Mouse (Mus musculus): Measurements from ENCODE around the gene Cend1. TPM values are rescaled to one million over a fixed set of nuclear protein-coding genes. Genes with fewer than 3 reads are reported as not detected.
A peak's percentile ranks its signal among the peaks of the same experiment; 100 is the strongest.

Cend1 gene
- polyA plus RNA-seq, 1 experiment: 3.4 TPM

DNA sequence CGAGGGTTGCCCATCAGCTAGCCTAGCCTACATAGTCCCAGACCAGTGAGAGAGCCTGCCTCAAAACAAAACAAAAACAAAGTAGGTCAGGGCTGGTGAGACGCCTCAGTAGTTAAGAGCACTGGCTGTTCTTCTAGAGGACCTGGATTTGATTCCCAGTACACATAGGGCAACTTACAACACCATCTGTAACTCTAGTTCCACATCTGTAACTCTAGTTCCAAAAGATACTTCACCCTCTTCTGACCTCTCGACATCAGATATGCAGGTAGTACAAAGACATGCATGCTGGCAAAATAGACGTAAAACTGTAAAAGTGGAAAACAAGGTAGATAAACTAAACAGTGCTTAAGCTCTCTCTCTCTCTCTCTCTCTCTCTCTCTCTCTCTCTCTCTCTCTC, 5.5 kb downstream of the Cend1 start:
- Histone ChIP-seq H3K27ac (ENCODE audit: control insufficient read depth, insufficient read depth, low read depth, low read length, poor library complexity) (no peak overlapping the region), H3K4me1 (ENCODE audit: control insufficient read depth, insufficient read depth, low read length) (no peaks in the 10 kb centered on the region), H3K4me3 (replicated peaks; ENCODE audit: control insufficient read depth, low read depth, low read length) (no peak overlapping the region)
- 67% methylated on average over 4 of the region's 4 CpGs for WGBS
- TF ChIP-seq POLR2A (IDR thresholded peaks at IDR 0.05; ENCODE audit: borderline replicate concordance, control insufficient read depth, low read depth, low read length) (no peak), CTCF (IDR thresholded peaks at IDR 0.05; ENCODE audit: control insufficient read depth, insufficient read depth, low read length) (no peak)

DNA sequence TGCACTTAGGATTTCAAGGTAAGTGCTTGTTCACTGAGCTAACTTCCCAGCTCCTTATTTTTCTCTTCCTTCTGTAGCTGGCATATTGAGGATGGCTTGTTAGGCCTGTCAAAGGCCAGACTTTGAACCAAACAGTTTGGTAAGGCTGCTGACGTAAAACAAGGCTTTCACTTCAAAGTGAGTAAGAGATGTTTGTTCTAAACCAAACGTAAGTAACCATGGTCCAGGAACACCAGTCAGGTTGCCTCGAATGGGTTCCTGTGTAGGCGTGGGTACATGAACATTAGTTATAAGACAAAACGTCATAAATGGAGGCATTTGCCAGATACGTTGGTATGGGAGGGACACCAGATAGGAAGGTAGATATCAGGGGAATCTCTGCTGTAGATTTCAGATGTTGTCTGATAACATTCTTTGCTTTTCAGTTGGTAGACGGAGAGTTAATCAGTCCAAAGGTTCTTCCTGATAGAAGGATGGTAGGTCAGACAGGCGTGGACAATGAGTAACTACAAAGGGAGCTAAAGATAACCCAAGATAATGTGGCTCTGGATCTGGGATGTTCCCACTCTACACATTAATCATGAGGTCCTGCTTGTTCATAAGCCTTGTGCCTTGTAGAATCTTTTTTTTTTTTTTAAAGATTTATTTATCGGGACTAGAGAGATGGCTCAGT, 9.1 kb downstream of the Cend1 start:
- no peak overlapping the region for H3K4me3 ChIP-seq (replicated peaks; ENCODE audit: control insufficient read depth, low read depth, low read length)
- WGBS: 77% methylated on average over 9 of the region's 9 CpGs
- no peak overlapping the region for H3K27ac ChIP-seq (ENCODE audit: control insufficient read depth, insufficient read depth, low read depth, low read length, poor library complexity)
- H3K4me1 ChIP-seq (ENCODE audit: control insufficient read depth, insufficient read depth, low read length): no peaks in the 10 kb centered on the region
- TF ChIP-seq CTCF (IDR thresholded peaks at IDR 0.05; ENCODE audit: control insufficient read depth, insufficient read depth, low read length): no peak
- TF ChIP-seq POLR2A (IDR thresholded peaks at IDR 0.05; ENCODE audit: borderline replicate concordance, control insufficient read depth, low read depth, low read length): no peak

DNA sequence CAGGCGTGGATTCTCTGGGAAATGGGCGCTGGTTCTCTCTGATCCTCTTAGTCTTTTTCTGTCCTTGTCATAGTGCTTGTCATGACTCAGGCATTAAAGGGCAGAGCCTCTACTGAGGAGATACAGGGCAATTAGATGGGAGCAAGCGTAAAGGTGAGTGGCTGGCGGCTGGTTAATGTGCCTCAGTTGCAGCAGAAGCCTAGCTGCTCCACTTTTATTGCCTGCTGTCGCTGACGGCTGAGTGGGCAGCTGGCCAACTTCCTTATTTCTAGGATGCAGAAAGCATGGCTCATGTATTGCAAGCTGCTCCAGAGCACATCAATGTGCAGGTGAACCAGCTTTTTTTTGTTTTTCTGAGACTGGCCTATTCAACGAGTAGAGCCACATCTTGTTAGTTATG, 10.3 kb downstream of the Cend1 start:
- TF ChIP-seq CTCF (IDR thresholded peaks at IDR 0.05; ENCODE audit: control insufficient read depth, insufficient read depth, low read length) (no peak), POLR2A (IDR thresholded peaks at IDR 0.05; ENCODE audit: borderline replicate concordance, control insufficient read depth, low read depth, low read length) (no peak)
- no peak overlapping the region for H3K27ac ChIP-seq (ENCODE audit: control insufficient read depth, insufficient read depth, low read depth, low read length, poor library complexity)
- H3K4me3 ChIP-seq (replicated peaks; ENCODE audit: control insufficient read depth, low read depth, low read length): no peak overlapping the region
- 29% methylated on average over 7 of the region's 7 CpGs for WGBS
- H3K4me1 ChIP-seq (ENCODE audit: control insufficient read depth, insufficient read depth, low read length): no peaks in the 10 kb centered on the region

DNA sequence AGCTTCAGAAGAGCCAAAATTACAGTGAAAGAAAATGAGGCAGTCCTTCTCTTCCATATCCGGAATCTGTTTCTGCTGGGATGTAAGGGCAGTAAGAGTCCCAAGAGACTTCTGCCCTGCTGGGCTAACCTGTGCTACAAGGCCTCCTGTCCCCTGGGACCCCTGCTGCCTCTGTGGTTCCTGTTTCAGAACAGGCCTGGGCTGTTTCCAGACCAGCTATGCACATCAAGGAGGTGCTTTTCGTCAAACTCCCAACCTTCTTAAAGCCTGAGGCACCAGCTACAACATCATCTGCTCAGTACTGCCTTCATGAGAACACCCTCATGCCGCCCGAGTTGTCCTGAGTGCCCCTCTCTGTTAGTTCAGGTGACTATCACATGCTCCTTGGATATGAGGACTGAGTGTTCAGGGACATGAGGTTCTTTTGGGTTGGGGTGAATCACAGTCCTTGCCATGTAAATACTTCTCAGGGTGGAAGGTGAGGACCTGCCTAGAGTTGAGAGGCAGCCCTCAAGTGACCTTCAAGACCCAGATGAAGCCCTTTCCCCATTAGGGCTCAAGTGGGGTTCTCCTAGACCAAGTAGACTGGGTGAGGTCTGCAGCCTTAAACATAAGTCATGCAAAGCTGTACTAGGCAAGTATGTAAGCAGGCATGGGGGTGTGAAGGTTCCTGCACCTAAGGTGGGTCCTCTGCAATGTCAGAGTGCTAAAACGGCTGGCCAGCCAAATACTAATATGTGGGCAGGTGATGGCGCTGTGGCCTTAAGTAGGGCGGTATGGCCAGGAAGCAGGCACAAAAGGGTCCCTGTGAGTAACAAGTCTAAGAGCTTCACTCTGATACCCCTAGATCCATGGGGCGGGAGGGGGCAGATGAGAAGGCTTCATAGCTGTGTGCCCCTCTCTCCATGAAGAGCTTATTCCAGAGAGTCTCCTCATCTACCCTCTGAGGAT, 11.3 kb downstream of the Cend1 start:
- Histone ChIP-seq H3K4me1 (ENCODE audit: control insufficient read depth, insufficient read depth, low read length) (no peaks in the 10 kb centered on the region), H3K4me3 (replicated peaks; ENCODE audit: control insufficient read depth, low read depth, low read length) (no peak overlapping the region), H3K27ac (ENCODE audit: control insufficient read depth, insufficient read depth, low read depth, low read length, poor library complexity) (no peak overlapping the region)
- no peak for TF ChIP-seq CTCF (IDR thresholded peaks at IDR 0.05; ENCODE audit: control insufficient read depth, insufficient read depth, low read length)
- no peak for TF ChIP-seq POLR2A (IDR thresholded peaks at IDR 0.05; ENCODE audit: borderline replicate concordance, control insufficient read depth, low read depth, low read length)
- WGBS: 76% methylated on average over 8 of the region's 8 CpGs

DNA sequence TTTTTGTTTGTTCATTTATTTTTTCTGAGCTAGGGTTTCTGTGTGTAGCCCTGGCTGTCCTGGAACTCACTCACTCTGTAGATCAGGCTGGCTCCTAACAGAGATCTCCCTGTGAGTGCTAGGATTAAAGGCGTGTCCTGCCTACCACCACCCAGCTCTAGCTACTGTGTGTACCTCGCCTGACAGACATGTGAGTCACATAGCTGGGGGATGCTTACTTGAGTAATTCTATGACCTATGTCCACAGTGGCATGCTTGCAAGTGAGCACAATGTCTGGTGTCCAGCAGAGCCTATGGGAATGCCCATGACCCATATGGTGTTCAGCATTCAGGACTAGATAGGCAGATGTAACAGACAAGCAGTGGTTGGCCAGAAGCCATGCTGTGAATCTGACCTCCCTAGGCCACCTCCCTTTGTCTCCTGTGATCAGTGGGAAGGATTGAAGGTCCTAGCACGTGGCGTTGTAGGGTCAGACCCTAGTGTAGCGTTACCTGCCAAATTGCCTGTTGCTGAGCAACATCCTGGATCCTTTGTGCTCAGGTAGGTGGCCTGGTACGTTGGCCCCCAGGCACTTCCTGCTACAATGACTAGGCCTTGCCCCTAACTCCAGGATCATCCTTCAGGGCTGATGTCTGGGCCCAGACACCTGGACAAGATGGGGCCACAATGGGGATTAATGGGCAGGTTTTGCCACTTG, 13.0 kb downstream of the Cend1 start:
- Histone ChIP-seq H3K4me3 (replicated peaks; ENCODE audit: control insufficient read depth, low read depth, low read length) (no peak overlapping the region), H3K4me1 (ENCODE audit: control insufficient read depth, insufficient read depth, low read length) (no peaks in the 10 kb centered on the region), H3K27ac (ENCODE audit: control insufficient read depth, insufficient read depth, low read depth, low read length, poor library complexity) (no peak overlapping the region)
- WGBS: 78% methylated on average over 6 of the region's 6 CpGs
- TF ChIP-seq CTCF (IDR thresholded peaks at IDR 0.05; ENCODE audit: control insufficient read depth, insufficient read depth, low read length): no peak
- no peak for TF ChIP-seq POLR2A (IDR thresholded peaks at IDR 0.05; ENCODE audit: borderline replicate concordance, control insufficient read depth, low read depth, low read length)

DNA sequence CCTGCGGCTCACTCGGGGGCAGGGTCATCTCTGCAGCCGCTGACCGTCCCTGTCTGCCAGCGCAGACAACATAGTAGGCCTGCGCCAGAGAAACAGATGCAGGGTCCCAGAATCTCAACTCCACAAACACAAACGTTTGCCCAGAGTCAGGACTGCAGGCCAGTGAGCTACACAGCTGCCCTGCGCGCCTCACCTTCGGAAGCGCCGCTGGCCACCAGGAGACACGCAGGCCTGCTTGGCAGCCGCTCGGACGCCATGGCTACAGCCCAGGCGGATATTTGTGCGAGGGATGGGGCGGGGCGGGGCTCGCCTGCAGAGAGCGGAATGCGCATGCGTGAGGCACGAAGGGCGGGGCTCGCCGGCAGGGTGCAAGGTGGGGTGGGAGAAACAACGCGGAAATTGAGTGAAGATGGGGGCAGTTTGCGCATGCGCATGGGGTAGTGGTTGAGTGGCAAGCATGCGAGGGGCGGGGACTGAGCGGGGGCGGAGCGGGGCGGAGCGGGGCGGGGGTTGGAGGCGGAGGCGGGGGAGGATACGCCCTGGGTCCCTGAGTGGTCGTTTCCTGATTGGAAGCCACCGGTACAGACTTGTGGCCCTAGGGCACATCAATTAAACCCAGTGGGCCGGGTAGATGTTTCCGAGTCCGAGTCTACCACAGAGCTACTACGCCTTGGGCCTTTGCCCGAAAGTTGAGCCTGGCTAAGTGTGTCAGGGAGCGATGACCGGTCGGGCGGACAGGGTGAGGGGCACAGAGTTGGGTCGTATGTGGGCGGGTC, 15.3 kb downstream of the Cend1 start, which contains the start of gene Gatd1:
Gene Gatd1 (minus strand): TSS at position 328 of the 776 bp plus-strand sequence.
- Histone ChIP-seq H3K4me1 (ENCODE audit: control insufficient read depth, insufficient read depth, low read length) (peaks cover under 1% of the 10 kb centered on the region; the same call in 1 of the 2 replicates), H3K27ac (ENCODE audit: control insufficient read depth, insufficient read depth, low read depth, low read length, poor library complexity) (peak within 1 kb of the TSS; percentile 64), H3K4me3 (replicated peaks; ENCODE audit: control insufficient read depth, low read depth, low read length) (peak within 1 kb of the TSS; percentile 88)
- TF ChIP-seq CTCF (IDR thresholded peaks at IDR 0.05; ENCODE audit: control insufficient read depth, insufficient read depth, low read length) (peak; percentile 32; the same call in 1 of the 2 replicates), POLR2A (IDR thresholded peaks at IDR 0.05; ENCODE audit: borderline replicate concordance, control insufficient read depth, low read depth, low read length) (peak; percentile 72; the same call in 1 of the 2 replicates)
- WGBS: under 1% methylated on average over 56 of the region's 56 CpGs

DNA sequence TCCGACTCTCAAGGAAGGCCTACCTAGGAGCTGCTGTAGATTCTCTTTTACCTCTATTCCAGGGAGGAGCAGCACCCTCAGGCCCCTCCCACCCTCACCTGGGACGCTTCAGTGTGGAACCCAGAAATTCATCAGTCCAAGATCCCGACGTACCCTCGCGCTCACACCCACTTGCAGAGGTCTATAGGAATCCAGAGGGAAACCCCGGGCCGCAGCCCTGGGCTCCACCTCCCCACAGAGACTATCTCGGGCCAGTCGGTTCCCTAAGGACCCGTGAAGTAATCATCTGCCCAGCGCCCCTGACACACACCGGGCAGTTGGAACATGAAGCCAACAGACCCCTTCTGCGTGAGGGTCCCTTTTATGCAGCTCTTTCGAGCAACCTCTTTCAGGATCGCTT, 16.0 kb downstream of the Cend1 start:
- 6% methylated on average over 16 of the region's 16 CpGs for WGBS
- H3K27ac ChIP-seq (ENCODE audit: control insufficient read depth, insufficient read depth, low read depth, low read length, poor library complexity): peak overlapping the region; percentile 64

More for the DNA sequence above, 16.0 kb downstream of the Cend1 start:
- no peak for TF ChIP-seq POLR2A (IDR thresholded peaks at IDR 0.05; ENCODE audit: borderline replicate concordance, control insufficient read depth, low read depth, low read length)
- no peak for TF ChIP-seq CTCF (IDR thresholded peaks at IDR 0.05; ENCODE audit: control insufficient read depth, insufficient read depth, low read length)
- peaks cover 1% of the 10 kb centered on the region; the same call in 1 of the 2 replicates for H3K4me1 ChIP-seq (ENCODE audit: control insufficient read depth, insufficient read depth, low read length)
- H3K4me3 ChIP-seq (replicated peaks; ENCODE audit: control insufficient read depth, low read depth, low read length): peak overlapping the region; percentile 88
